Mouse (Mus musculus): ENCODE data around the gene Hadha. TPM values are rescaled to one million over a fixed set of nuclear protein-coding genes. Genes with fewer than 3 reads are reported as not detected.

Hadha gene
- total RNA-seq, 1 experiment from 2014 or later = 147 TPM

DNA sequence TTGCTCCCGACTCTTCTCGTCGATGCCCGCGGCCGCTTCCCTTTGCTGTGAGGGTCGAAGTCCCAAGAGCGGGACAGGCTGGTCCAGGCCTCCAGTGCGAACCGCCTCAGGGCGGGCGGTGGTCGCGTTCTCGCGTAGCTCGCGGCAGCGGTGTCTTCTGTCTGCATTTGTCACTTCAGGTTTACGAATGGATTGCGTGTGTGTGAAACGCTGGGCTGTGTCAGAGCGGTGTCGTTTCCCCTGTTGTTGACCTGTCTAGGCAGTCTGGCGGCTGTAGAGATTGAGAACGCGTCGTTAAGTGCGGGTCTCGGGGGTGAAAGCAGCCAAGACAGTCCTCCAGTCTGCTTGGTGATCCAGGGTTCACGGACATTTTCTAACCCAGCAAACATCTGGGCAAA lies 432 bp upstream of the Hadha start:
- ATAC-seq (replicated peaks; ENCODE audit: low read depth, poor library complexity, severe bottlenecking) = peak; percentile 24; the same call in 1 of the 2 replicates

DNA sequence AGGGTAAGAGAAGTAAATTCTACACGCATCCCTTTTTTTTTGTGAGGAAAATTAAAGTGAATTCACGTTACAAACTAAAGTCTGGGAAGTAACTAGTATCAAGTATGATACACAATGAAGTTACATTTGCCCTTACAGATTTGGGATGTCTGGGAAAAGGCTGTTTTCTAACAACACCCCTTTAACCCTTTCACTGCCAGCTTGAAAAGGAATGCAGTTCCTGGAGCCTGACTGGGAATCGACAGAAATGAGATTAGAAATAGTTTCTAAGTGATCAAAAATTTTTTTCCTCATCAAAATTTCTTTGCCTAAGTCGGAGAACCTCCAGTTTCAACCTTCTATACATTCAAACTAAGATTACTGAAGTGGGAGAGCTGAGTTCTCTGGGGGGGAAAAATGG lies 949 bp downstream of the Hadha start:
- ATAC-seq (replicated peaks; ENCODE audit: low read depth, poor library complexity, severe bottlenecking) = no peak

GRCm38 (mm10) chr5:30153222-30153621 lies 1.7 kb downstream of the Hadha start:
- no peak for ATAC-seq (replicated peaks; ENCODE audit: low read depth, poor library complexity, severe bottlenecking)

DNA sequence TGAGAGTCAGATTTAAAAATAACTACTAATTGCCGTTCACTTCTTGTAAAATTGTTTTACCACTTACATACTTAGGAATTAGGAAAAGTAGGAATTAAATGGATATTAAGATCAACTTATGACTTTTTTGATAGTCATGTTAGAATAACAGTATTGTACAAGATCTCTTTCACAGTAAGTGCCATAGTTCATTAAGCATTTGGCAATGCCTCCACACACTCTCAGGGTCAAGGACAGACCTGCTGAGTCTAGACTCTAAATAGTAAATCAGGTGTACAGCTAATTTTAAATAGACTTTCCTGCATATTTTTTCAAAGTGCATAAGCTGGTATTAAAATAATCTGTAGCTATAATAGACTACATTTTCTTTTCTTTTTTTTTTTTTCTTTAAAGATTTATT lies 2.5 kb downstream of the Hadha start:
- no peak for ATAC-seq (replicated peaks; ENCODE audit: low read depth, poor library complexity, severe bottlenecking)

- ATAC-seq (replicated peaks; ENCODE audit: low read depth, poor library complexity, severe bottlenecking) = no peak
Measured at GRCm38 (mm10) chr5:30152007-30152406, 3.0 kb downstream of the Hadha start.

GRCm38 (mm10) chr5:30148133-30148920 lies 6.6 kb downstream of the Hadha start:
- ATAC-seq (replicated peaks; ENCODE audit: low read depth, poor library complexity, severe bottlenecking) = no peak

DNA sequence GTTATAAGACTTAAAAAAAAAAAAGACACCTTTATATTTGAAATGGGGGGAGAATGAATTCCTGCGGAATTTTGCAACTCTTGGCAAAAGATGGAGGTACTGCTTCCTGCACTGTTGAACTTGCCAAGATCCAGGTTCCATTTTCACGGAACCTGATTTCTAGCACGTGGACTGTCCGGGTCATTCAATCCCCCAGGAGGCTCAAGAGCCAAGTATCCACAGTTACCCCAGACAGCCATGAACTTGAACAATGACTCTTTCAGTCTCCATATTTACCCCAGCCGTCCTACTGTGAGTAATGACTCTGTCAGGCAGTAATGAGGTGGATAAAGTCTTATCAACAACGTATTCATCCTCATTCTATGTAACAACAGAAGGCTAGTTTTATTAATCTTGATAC lies 8.4 kb downstream of the Hadha start:
- ATAC-seq (replicated peaks; ENCODE audit: low read depth, poor library complexity, severe bottlenecking) = no peak

DNA sequence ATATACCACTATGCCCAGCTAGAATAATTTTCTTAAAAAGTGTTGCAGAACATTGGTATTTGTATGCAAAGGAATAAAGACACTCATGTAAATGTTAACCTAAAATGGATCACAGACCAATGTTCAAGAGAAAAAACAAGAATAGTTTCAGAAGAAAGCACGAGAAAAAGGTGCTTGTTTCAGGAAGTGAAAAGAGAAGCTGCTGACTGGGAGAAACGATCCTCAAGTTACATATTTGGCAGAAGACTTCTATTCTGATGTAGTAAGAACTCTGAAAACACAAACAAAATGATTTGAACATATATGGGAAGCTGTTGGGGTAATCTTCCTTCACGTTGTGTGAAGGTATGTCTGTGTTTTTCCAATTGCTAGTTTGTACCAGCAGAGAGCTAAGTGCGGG lies 16.8 kb downstream of the Hadha start:
- no peak for ATAC-seq (replicated peaks; ENCODE audit: low read depth, poor library complexity, severe bottlenecking)

GRCm38 (mm10) chr5:30137271-30137670 lies 17.7 kb downstream of the Hadha start:
- ATAC-seq (replicated peaks; ENCODE audit: low read depth, poor library complexity, severe bottlenecking) = no peak

GRCm38 (mm10) chr5:30135711-30136231 lies 19.2 kb downstream of the Hadha start:
- no peak for ATAC-seq (replicated peaks; ENCODE audit: low read depth, poor library complexity, severe bottlenecking)

GRCm38 (mm10) chr5:30132173-30132572 lies 22.8 kb downstream of the Hadha start:
- no peak for ATAC-seq (replicated peaks; ENCODE audit: low read depth, poor library complexity, severe bottlenecking)

GRCm38 (mm10) chr5:30131246-30131645 lies 23.7 kb downstream of the Hadha start:
- no peak for ATAC-seq (replicated peaks; ENCODE audit: low read depth, poor library complexity, severe bottlenecking)

- no peak for ATAC-seq (replicated peaks; ENCODE audit: low read depth, poor library complexity, severe bottlenecking)
Measured at GRCm38 (mm10) chr5:30128680-30129079, 26.3 kb downstream of the Hadha start.

DNA sequence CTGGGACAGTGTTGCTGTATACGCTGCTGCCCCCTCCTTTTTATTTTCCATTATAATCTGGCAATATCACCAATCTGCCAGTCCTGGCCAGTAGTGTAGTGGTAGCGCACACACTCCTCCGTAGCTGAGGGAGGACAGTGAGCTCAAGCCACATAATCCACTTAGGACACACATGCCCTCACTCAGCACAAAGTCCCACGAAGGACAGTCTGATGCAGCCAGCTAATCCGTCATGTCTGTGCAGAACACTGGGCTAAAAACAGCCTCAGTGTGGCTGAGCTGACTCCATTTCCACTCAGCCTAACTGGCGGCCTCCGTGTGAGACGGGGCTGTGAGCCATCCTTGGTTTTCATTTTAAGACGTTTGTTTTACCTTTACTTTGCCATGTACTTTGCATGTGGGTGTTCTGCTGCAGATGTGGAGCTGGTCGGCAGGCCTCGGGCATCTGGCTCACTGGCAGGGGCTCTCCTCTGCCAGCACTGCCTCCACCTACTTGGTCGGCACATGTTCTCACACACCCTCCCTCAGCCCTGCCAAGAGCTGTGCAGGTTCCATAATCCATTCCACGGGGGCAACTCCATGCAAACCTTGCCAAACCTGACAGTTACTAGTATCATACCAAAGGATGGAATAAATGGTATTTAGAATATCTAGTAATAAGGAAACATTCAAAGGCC lies 26.9 kb downstream of the Hadha start:
- ATAC-seq (replicated peaks; ENCODE audit: low read depth, poor library complexity, severe bottlenecking) = no peak

DNA sequence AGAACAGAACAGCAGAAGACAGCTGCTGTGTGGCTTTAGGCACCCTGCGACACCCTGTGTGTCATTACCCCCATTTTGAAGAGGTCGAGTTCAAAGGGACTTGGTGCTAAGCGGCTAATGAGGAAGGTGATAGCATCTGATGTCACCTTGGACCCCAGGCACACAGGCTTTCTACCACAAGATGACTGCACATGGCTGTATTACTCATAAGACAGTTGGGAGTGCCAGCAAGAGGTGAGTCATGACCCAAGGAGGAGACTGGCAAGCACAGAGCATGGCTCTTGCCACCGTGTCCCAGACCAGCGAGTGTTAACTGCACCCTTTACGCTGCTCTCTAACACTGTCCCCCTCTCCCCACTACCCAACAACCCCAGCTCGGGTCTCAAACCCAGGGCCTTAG lies 28.2 kb downstream of the Hadha start:
- ATAC-seq (replicated peaks; ENCODE audit: low read depth, poor library complexity, severe bottlenecking) = no peak

DNA sequence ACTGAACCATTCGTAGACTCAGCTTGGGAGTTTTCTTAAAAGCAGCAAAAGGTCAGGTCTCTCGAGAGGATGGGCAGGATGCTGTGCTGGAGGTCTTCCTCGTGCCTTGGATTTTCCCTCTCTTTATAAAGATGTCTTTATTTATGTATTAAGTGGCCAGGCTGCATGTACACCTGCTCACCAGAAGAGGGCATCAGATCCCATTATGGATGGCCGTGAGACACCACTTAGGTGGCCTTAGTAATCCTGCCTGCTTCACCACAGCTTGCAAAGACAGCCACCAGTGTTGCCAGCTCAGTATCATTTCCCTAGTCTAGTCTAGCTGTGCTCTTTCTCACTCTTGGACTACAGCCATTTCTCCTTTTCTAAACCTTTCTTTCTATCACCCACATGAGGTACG lies 29.4 kb downstream of the Hadha start:
- ATAC-seq (replicated peaks; ENCODE audit: low read depth, poor library complexity, severe bottlenecking) = peak; percentile 83

DNA sequence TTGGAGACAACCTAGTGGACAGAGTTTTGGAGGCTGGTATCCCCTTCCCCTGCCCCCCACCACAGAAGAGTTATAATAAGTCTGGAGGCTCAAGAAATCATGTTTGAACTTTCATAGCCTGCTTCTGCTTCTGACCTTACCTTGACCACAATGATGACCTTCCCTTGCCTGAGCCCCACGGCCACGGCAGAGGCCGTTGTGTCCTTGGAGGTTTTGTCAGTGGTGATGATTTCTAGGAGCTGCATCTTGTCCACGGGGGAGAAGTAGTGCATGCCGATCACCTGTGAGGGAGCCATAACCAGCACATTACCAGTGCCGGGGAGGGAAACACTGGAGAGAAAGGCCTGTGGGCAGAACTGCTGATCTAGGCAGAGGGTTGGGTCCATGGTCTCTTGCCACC lies 32.5 kb downstream of the Hadha start:
- no peak for ATAC-seq (replicated peaks; ENCODE audit: low read depth, poor library complexity, severe bottlenecking)

DNA sequence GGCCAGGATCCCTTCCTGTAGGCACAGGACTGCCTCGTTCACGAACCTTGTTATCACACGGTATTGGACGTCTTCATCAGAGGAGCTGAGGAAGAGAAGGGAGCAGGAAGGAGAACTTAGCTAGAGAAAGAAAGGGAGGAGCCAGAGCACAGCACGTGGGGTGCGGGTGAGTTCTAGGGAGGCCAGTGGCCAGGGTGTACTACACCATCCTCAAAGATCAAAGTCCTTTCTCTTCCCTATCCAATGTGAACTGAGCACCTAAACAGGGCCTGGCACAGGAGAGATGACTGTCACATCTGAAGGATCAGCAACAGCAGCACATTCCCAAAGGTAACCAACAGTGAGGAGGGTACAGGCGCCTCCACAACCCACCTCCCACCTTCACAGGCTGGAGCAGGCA lies 34.9 kb downstream of the Hadha start:
- no peak for ATAC-seq (replicated peaks; ENCODE audit: low read depth, poor library complexity, severe bottlenecking)

GRCm38 (mm10) chr5:30119163-30119562 lies 35.8 kb downstream of the Hadha start:
- no peak for ATAC-seq (replicated peaks; ENCODE audit: low read depth, poor library complexity, severe bottlenecking)

DNA sequence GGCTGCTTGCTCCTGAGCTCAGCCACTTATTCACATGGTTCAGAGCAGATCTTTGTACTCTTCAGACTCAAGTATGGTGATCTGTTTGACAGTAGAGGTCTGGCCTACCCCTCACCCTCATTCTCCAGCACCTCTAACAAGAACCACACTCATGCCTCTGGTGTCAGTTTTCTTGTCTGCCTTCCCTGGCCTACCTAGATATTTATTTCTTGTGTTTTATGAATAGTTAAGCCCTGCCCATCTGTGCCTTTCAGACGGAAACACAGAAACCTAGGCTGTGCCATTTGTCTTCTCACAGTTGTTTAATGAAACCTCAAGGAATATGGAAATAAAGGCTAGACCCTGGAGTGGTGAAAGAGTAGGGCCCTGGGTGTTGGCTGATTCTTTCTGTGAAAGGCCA lies 36.9 kb downstream of the Hadha start:
- no peak for ATAC-seq (replicated peaks; ENCODE audit: low read depth, poor library complexity, severe bottlenecking)

DNA sequence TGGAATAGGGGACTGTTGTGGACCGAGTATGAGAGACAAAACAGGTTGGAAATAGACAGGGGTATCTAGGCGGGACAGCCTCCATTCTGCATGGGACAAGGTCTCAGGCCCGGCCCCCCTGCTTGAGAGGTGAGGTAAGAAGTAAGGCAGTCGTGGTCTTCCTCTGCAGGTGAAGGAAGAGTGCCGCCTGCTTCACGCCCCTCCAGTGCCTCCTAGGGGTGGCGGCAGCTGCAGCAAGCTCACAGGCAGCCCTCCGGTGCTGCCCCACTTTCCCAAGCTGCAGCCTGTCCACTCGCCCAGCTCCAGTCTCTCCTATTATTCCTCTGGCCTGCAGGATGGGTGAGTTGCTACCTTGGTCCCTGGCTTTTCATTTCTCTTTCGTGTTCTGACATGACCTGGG lies 39.2 kb downstream of the Hadha start:
- ATAC-seq (replicated peaks; ENCODE audit: low read depth, poor library complexity, severe bottlenecking) = no peak

DNA sequence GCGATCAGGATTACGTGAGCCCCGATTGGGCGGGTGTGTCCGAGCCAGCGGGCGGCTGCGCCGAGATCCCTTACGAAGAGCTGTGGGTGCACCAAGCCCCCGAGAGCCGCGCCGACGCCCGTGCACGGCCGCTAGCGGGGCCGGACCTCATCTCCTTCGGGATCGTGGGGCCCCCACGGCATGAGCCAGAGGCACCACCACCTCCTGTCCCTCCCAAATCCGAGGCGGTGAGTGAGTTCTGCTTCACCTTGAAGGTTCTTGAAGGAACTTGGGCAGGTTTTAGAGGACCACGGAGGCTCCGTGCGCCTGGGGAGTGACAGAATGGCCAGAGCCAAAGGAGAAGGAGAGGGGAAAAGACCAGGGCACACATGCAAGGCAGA lies 40.2 kb downstream of the Hadha start:
- no peak for ATAC-seq (replicated peaks; ENCODE audit: low read depth, poor library complexity, severe bottlenecking)
